Mouse (Mus musculus) common myeloid progenitor, adult 5-6 weeks (primary cell): Measurements from ENCODE around the gene Tmem81. TPM values are rescaled to one million over a fixed set of nuclear protein-coding genes. Genes with fewer than 3 reads are reported as not detected.

Experiments used
- ATAC-seq: replicated peaks from 2 replicates; pipeline ENCODE4 v1.8.0; 2016; ENCODE audit warnings: low read depth, mild to moderate bottlenecking, moderate TSS enrichment, inconsistent platforms; ENCODE audit not compliant: poor library complexity, severe bottlenecking
- total RNA-seq: library from RNA; stranded (forward); fragments of 200-1000, 187-1606 nt; gene quantifications from 2 replicates; pipeline ENCODE4 v1.2.3, GENCODE M21; 2017

Gene Tmem81
- total RNA-seq, 1 experiment from 2014 or later = 3.0 TPM

GRCm38 (mm10) chr1:132557901-132558631 lies 52.0 kb downstream of the Tmem81 start:
- ATAC-seq = no peak

Other genes with a start within 250 kb of the Tmem81 start
- gene Klhdc8a, start 207.6 kb upstream of the Tmem81 start, total RNA-seq = not detected in 2 replicates
- gene Nuak2, start 190.1 kb upstream of the Tmem81 start, total RNA-seq = 8.0 and 12.0 TPM in 2 replicates
- gene Tmcc2, start 114.9 kb upstream of the Tmem81 start, total RNA-seq = 8.0 and 14.4 TPM in 2 replicates
- gene Dstyk, start 88.7 kb upstream of the Tmem81 start, total RNA-seq = 16.2 and 25.7 TPM in 2 replicates
- gene Rbbp5, start 28.9 kb upstream of the Tmem81 start, total RNA-seq = 47.4 and 56.9 TPM in 2 replicates
- not detected in 2 replicates for gene Cntn2, start 37.0 kb downstream of the Tmem81 start, total RNA-seq
- not detected in 2 replicates for gene Nfasc, start 235.6 kb downstream of the Tmem81 start, total RNA-seq